Mouse (Mus musculus): Measurements from ENCODE around the gene Tgfbrap1.
"Not testable (repeated sequence)": the region's sequence is repeated elsewhere in the genome, so short reads cannot be mapped to it uniquely, and the experiment has no call there.

The Tgfbrap1 gene

DNA sequence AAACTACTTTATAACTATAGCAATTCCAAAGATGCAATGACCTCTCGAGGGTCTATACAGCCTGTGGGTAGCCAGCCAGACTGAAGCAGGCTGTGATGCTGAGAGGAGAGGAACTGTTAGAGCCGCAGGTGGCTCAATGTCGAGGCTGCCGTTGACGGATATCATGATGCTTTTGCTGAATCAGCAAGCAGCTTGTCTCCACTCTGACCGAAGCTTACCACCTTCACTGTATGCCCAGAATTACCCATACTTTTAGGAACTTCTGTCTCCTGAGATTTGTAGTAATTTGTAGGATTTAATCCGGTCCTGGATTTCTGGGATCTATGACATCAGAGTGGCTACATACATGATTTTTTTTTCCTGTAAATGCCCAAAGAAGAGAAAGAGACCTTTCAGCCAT, 62.4 kb downstream of the Tgfbrap1 start:
- no peak for DNase-seq (ENCODE audit: low spot score)

DNA sequence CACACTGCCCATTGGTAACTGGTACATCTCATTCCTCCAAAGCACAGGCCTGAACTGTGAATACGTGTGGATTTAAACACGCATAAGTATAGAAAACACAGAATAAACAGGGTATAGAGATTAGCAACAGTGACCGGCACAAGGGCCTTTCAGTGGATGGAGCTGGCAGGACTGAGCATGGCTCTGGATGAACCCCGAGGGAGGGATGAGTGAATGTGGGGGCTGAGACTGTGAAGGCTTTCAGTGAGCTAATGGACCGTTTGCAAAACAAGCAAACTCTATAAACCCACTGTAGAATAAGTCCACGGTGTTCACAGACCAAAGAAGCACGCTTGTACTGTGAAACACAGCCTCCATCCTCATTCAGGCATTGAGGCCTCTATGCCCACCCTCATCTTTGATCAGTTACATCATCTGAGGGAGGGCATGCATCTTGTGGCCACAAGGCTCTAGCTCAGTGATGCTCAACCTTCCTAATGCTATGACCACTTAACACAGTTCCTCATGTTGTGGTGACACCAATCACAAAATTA, 83.2 kb downstream of the Tgfbrap1 start:
- not testable (repeated sequence) for DNase-seq (ENCODE audit: low spot score)

DNA sequence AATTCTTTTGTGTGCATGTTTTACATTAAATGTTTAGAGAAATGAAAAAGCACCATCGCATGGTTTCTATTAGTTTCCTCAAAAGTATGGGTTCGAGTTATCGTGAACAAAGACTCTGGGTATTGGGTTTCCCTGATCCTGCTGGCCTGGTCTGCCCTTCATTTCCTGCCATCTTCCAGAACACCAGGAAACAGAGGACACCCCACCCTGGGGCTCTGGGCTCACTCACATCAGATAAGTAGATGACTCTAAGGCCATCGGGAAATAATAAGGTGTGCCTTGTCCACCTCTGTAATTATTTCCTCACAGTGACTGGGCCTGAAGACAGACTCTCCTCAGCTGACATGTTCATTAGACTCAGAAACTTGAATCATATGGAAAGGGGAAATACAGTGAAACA, 88.0 kb downstream of the Tgfbrap1 start:
- no peak for DNase-seq (ENCODE audit: low spot score)

DNA sequence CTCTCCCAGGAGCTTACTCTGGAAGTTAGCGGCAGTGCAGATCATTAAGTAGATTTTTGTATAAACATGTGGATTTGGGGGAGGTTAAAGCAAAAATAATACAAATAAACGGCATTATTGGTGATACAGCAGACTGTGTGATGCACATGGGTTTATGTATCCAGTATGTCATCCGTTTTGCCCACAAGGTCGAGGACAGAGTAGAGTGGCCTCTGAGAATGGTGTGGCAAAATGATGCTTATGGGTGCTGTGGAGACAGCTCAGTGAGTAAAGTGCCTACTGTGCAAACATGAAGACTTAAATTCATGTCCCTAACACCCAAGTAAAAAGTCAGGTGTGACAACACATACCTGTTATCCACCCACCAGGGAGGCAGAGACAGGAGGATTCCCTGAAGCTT, 91.9 kb downstream of the Tgfbrap1 start:
- DNase-seq (ENCODE audit: low spot score): no peak

DNA sequence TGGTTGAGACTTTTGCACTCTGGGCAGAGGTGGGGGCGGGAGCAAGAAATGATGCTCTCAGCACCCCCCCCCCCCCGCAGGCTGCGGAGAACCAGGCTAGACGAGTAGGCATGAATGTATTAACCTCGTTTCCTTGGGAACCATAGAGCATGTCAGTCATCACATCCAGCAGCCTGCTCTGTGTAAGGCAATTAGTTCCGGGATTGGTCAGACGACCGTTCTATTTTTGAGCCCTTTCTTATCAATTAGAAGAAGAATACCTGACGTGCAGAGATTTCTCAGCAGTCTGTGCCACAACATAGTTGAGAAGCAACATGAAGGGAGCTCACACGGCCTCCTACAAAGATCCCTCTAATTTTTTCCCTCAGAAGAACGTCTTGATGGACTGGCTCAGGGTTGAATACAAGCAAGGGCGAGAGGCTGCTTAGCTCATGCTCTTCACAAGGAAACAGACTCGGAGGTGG, 92.4 kb downstream of the Tgfbrap1 start:
- DNase-seq (ENCODE audit: low spot score): no peak
